Mouse (Mus musculus) frontal cortex, postnatal 14 days (tissue): ENCODE results near the gene Cnot6l.
A peak's percentile ranks its signal among the peaks of the same experiment; 100 is the strongest.

Experiments used
- DNase-seq, 2 experiments: peaks; one replicate each; pipeline ENCODE4 v3.0.0; 2022; ENCODE audit warnings: low spot score in 2 of 2

Gene Cnot6l

GRCm38 (mm10) chr5:96161578-96162398, 2.2 kb downstream of the Cnot6l start:
- DNase-seq: peak; percentile 51 to 55

GRCm38 (mm10) chr5:96161263-96161577, 2.8 kb downstream of the Cnot6l start:
- no peak for DNase-seq

- DNase-seq: peak in 1 of 2 experiments; percentile 22
Measured at GRCm38 (mm10) chr5:96160467-96161262, 3.3 kb downstream of the Cnot6l start.

GRCm38 (mm10) chr5:96142351-96142750, 21.6 kb downstream of the Cnot6l start:
- DNase-seq: no peak

GRCm38 (mm10) chr5:96130683-96131082, 33.3 kb downstream of the Cnot6l start:
- no peak for DNase-seq

DNA sequence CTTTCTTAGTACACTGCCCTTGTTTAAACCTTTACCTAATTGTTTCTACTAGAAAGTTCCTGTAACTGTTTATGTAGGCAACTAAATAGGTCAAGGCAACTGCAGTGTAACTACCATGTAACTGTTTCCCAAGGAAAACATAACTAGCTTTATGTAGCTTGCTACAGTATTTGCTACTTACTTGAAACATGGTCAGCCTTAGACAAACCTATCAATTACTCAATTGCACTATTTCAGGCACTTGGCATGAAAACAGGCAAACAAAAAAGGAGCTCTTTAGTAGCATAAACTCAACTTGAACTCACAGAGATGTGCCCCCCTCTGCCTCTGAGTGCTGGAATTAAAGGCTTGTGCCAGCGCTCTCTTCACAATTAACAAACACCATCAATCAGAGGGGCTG, 37.1 kb downstream of the Cnot6l start:
- no peak for DNase-seq

- DNase-seq: no peak
Measured at GRCm38 (mm10) chr5:96114943-96115342, 49.0 kb downstream of the Cnot6l start.

GRCm38 (mm10) chr5:96104644-96105043, 59.3 kb downstream of the Cnot6l start:
- no peak for DNase-seq

DNA sequence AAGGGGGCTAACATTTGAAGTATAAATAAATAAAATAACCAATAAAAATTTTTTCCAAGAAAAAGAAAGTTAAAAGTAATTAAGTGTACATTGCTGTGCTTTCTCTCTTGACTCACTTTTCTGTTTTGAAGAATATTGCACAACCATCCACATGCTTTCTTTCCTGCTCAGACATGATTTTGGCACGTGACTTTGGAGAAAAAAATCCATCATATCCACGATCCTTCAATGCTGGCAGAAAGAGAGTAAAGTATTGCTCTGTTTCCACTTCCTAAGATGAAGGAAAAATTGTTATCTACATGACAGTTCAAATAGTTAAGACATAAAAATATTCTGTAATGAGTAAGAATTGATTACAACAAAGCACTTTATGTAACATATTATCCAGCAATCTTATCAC, 72.5 kb downstream of the Cnot6l start:
- DNase-seq: no peak

DNA sequence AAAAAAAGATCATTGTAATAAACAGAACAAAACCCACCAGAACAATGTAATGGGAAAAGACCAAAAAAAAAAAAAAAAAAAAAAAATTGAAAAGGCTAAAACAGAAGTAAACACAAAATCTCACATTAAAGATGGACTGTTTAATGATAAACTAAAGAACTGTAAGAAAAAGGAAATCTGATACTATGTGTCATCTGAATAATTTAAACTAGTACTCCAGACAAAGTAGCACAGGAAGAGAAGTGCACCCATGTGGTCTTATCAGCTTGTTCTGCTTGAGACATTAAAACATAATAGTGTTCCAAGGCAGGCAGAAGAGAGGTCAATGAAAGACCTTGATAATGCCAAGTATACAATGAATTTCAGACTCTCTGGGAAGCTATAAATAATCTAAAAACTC, 78.6 kb downstream of the Cnot6l start:
- DNase-seq: no peak

DNA sequence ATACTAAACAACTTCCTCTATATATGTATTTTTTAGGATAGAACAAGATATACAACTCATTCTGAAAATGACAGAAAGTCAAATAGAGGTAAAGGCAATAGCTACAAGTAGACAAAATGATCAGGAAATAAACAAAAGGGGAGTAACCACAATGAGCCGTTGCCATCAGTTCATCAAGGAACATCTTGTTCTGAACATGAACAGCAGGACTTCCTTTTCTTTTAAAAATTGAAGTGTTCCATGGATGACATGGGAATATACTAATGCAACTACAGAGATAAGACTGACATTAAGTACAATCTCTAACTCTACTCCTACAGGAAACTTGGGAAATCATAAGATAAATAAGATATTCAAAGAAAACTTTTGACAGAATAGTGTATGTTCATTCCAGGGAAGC, 84.9 kb downstream of the Cnot6l start:
- no peak for DNase-seq

DNA sequence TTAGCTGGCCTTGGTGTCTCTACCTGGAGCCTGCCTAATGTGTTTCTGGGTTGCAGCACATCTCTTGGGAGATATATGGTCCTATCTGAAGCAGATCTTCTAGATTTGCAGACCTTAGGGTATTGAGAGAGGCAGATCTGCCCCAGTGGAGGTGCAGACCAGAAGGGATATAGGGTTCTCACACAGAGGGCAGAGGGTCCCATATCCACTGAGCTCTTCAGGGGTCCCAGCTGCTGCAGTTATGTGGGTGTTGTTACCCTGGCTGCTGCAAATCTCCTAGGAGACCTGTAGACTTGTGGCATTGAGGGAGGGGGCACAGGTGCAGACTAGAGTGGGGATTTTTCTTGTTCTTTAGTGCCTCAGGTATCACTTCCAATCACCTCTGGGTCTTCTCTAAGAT, 98.4 kb downstream of the Cnot6l start:
- DNase-seq: no peak

DNA sequence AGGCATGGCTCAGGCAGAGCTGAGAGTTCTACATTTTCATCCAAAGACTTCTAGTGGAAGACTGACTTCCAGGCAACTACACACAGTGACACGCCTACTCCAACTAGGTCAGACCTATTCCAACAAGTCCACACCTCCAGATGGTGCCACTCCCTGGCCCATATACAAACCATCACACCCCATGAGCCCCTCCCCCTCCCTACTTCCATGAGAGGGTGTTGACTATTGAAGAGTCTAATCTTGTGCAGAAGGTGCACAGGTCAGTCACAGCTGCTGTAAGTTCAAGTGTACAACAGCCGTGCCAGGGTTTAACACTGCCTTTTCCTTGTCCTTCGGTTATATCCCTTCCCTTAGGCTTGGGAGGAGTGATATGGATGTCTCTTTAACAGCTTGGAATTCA, 121.5 kb downstream of the Cnot6l start:
- DNase-seq: no peak

DNA sequence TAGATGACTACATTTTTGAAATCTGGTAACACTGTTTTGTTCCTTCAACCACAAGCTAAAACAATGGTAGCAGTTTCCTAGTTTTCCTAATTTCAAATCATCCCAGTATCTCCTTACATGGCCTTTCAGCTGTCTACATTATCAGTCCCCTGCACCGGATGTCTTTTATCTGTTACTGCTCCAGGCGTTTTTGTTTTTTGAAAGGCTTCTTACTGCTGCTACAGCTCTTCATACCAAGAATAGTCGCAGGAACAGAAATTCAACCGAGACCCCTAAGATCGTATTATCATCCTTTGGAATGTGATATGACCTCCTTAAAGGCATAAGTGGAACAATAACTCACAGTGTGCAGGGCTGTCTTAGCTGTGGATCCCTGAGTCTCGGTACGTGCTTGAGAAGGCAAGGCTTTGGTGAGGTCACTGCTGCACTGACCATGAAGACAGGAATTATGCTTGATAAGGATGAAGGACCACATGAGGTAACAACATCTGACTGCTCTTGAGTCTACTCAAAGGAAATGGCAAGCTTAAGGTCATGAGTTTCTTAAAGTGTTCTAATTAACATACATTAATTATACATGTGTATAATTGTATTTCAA, 122.4 kb downstream of the Cnot6l start:
- no peak for DNase-seq

- DNase-seq: no peak
Measured at GRCm38 (mm10) chr5:96039188-96039840, 124.7 kb downstream of the Cnot6l start.

- DNase-seq: no peak
Measured at GRCm38 (mm10) chr5:96037684-96038121, 126.3 kb downstream of the Cnot6l start.

DNA sequence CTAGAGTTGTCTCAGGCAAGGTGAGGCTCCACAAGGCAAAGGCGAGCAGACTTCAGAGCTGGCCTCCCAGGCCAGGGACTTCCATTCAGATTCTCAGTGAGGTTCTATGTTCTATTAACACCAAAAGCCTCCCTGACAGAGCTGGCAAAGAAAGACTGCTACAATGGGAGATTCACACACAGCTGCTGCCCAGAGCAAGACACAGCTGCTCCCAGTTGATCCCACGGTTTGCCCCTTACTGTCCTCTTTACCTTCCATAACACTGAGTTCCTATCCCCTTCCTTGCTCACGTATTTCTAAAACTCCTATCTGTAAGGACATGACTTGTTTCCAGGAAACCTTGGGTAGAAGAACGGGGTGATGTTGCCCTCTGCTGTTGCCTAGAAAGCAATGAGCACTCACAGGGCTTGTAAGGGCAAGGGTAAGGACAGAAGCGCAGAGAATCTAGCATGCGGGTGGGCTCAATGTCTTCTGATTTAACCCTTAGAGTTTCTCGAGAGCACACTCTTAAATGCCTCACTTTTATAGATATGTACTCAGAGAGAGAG, 127.8 kb downstream of the Cnot6l start:
- DNase-seq: no peak

DNA sequence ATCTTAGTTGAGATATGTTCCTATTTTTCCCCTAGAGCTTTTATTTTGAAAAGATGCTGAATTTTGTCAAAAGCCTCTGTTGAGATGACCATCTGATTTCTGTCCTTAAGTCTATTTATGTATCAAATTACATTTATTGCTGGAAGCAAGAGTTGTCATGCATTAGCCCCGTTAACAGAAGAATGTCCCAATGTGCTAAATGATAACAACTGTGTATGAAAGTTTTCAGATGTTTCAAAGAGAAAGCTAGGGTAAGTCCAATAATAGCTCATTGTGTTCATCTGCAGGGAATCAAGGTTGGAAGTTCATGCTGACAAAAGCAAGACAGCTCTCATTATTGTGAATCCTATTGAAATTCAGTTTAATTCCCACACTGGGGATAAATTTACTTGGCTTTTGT, 129.9 kb downstream of the Cnot6l start:
- no peak for DNase-seq

GRCm38 (mm10) chr5:96029821-96030220, 134.2 kb downstream of the Cnot6l start:
- DNase-seq: no peak
